Mouse (Mus musculus) liver, embryonic 14.5 days (tissue): Measurements from ENCODE around the gene Elmsan1. TPM values are rescaled to one million over a fixed set of nuclear protein-coding genes. Genes with fewer than 3 reads are reported as not detected.
A peak's percentile ranks its signal among the peaks of the same experiment; 100 is the strongest.

Source experiments
- ATAC-seq: fragments of 200-750 bp; cut with Nextera tagmentation; 2 replicates; pipeline ENCODE4 v1.8.0; 2017; ENCODE audit warnings: moderate number of reproducible peaks, mild to moderate bottlenecking, moderate library complexity; ENCODE audit not compliant: insufficient read depth
- DNase-seq, 3 experiments: peaks; one replicate each; pipeline ENCODE4 v3.0.0-alpha.2; 2012 to 2013; ENCODE audit warnings: low read depth in 3 of 3, low spot score in 3 of 3
- H3K27ac ChIP-seq: fragments of 300-500 bp; sonication (generic); 2 replicates; pipeline ENCODE4 v1.5.1; 2014; ENCODE audit warnings: moderate library complexity, mild to moderate bottlenecking, control low read depth, inconsistent platforms
- H3K27me3 ChIP-seq: fragments of 300-500 bp; sonication (generic); 2 replicates; pipeline ENCODE4 v1.6.1; 2014; ENCODE audit warnings: mild to moderate bottlenecking, low read length, moderate library complexity; ENCODE audit not compliant: control insufficient read depth, insufficient read depth
- H3K36me3 ChIP-seq: fragments of 300-500 bp; sonication (generic); replicated peaks from 2 replicates; pipeline ENCODE4 v1.6.1; 2014; ENCODE audit warnings: low read depth; ENCODE audit not compliant: control insufficient read depth, insufficient read depth
- H3K4me1 ChIP-seq, 2 experiments: fragments of 200-500 bp in 1 of 2; fragments of 300-500 bp in 1 of 2; sonication (generic) in 1 of 2; replicated peaks; 2 replicates each; pipeline ENCODE4 v1.6.1; 2012 to 2014; ENCODE audit warnings: antibody characterized with exemption in 1 of 2, inconsistent platforms in 1 of 2, low read length in 1 of 2; ENCODE audit not compliant: control insufficient read depth in 2 of 2, insufficient read depth in 2 of 2
- H3K4me2 ChIP-seq: fragments of 300-500 bp; sonication (generic); 2 replicates; pipeline ENCODE4 v1.6.1; 2014; ENCODE audit warnings: low read depth, mild to moderate bottlenecking, control low read depth, moderate library complexity
- H3K4me3 ChIP-seq, 2 experiments: fragments of 200-500 bp in 1 of 2; fragments of 300-500 bp in 1 of 2; sonication (generic) in 1 of 2; 2 replicates each; pipeline ENCODE4 v1.5.1; 2012 to 2014; ENCODE audit warnings: low read depth in 2 of 2, low read length in 2 of 2, mild to moderate bottlenecking in 2 of 2, control low read depth in 1 of 2, inconsistent platforms in 1 of 2, moderate library complexity in 1 of 2; ENCODE audit not compliant: insufficient read depth in 1 of 2
- H3K9ac ChIP-seq: fragments of 300-500 bp; sonication (generic); replicated peaks from 2 replicates; pipeline ENCODE4 v1.6.1; 2014; ENCODE audit warnings: mild to moderate bottlenecking, control low read depth, moderate library complexity
- H3K9me3 ChIP-seq: fragments of 300-500 bp; sonication (generic); 2 replicates; pipeline ENCODE4 v1.6.1; 2016; ENCODE audit warnings: low read length, mixed read lengths; ENCODE audit not compliant: control insufficient read depth
- CTCF ChIP-seq: IDR thresholded peaks from 2 replicates; pipeline ENCODE4 v1.5.1; 2016; ENCODE audit warnings: antibody characterized with exemption, low read depth, control low read depth
- EP300 ChIP-seq: IDR thresholded peaks from 2 replicates; pipeline ENCODE4 v1.6.1; 2016; ENCODE audit warnings: antibody characterized with exemption, low read depth
- WGBS: fragments of 180-500 bp; shearing (Covaris S2); extraction: QIAGEN DNeasy Blood & Tissue Kit; methylation state at CpG from one replicate; pipeline ENCODE4 v1.1.7; 2014; ENCODE audit not compliant: insufficient replicate concordance; 5-methylcytosine and 5-hydroxymethylcytosine counted together
- polyA plus RNA-seq, 2 experiments: library from polyadenylated mRNA; depleted of rRNA in 1 of 2; stranded (reverse) in 1 of 2; unstranded in 1 of 2; fragments of >200 nt; fragmentation: Nextera tagmentation in 1 of 2; extraction: Ambion mirVana in 1 of 2; gene quantifications; 2 replicates each; pipeline versions ENCODE4 v1.2.1 to v1.2.3; 2012 to 2014

Gene Elmsan1
- polyA plus RNA-seq, 2 experiments, result 4.3 to 4.5 TPM

DNA sequence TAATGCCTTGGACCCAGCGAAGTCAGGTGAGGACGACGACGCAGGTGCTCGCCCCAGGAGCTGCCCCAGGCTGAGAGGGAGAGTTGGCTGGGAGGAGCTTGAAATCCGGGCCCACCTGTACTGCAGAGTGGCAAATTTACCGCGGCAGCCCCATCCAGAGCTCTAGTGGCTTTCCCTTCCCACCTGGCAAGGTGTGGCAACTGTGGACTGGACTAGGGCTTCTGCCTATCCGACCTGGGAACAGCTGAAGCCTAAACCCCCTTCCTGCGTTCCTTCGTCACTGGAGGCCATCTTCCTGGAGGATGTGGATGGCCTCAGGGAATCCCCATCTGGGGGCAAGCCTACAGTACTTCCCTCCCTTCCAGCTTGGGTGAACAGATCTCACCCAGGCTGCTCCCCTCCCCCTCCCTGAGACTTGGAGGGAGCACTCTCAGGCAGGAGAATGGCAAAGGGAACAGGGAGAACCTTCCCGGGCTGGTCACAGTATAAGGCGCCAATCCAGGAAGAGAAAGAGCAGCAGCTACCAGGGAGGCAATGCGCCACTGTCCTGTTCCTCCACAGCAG lies 29.7 kb downstream of the Elmsan1 start:
- TF ChIP-seq CTCF (no peak), EP300 (no peak)
- Histone ChIP-seq H3K27ac (no peak overlapping the region), H3K9me3 (no peaks in the 10 kb centered on the region), H3K36me3 (peaks cover 7% of the 10 kb centered on the region), H3K9ac (no peak overlapping the region), H3K4me1 (peaks cover 30 to 38% of the 10 kb centered on the region in 2 experiments), H3K4me3 (no peak overlapping the region), H3K4me2 (peak overlapping the region; percentile 18; the same call in 1 of the 2 replicates), H3K27me3 (no peaks in the 10 kb centered on the region)
- ATAC-seq, result no peak
- WGBS, result 69% methylated on average over 14 of the region's 14 CpGs
- DNase-seq, result no peak

GRCm38 (mm10) chr12:84187752-84188601 lies 30.7 kb downstream of the Elmsan1 start:
- Histone ChIP-seq H3K4me2 (no peak overlapping the region), H3K27ac (no peak overlapping the region), H3K9ac (no peak overlapping the region), H3K36me3 (peaks cover 7% of the 10 kb centered on the region), H3K4me3 (no peak overlapping the region), H3K27me3 (no peaks in the 10 kb centered on the region), H3K9me3 (no peaks in the 10 kb centered on the region), H3K4me1 (peaks cover 33 to 39% of the 10 kb centered on the region in 2 experiments)
- 63% methylated on average over 15 of the region's 15 CpGs for WGBS
- DNase-seq (no peak), ATAC-seq (no peak)
- TF ChIP-seq EP300, result no peak

DNA sequence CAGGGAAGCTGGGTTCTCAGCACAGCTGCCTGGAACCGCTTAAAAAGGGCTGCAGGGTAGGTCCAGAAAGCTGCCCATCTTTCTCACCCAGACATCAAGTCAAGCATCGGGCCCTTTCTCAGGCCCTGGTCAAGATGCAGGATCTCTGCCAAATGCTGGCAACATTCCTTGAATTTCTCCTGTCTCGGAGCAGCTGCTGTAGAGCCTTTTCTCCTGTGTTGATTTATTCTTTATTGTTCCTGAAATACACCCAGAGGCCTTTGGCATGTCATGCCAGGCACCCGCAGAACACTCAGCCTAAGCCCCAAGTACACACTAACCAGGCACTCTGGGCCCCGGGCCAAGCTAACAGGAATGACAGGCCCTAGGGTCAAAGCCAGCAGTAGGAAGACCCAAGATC lies 31.7 kb downstream of the Elmsan1 start:
- H3K4me3 ChIP-seq, result no peak overlapping the region
- ATAC-seq, result no peak
- TF ChIP-seq CTCF, result no peak
- TF ChIP-seq EP300, result no peak
- H3K9me3 ChIP-seq, result no peaks in the 10 kb centered on the region
- H3K9ac ChIP-seq, result no peak overlapping the region
- no peak for DNase-seq
- WGBS, result 89% methylated on average over 5 of the region's 5 CpGs
- H3K4me1 ChIP-seq, result peaks cover 35 to 40% of the 10 kb centered on the region in 2 experiments
- H3K4me2 ChIP-seq, result no peak overlapping the region
- no peak overlapping the region for H3K27ac ChIP-seq
- peaks cover 7% of the 10 kb centered on the region for H3K36me3 ChIP-seq
- H3K27me3 ChIP-seq, result no peaks in the 10 kb centered on the region

DNA sequence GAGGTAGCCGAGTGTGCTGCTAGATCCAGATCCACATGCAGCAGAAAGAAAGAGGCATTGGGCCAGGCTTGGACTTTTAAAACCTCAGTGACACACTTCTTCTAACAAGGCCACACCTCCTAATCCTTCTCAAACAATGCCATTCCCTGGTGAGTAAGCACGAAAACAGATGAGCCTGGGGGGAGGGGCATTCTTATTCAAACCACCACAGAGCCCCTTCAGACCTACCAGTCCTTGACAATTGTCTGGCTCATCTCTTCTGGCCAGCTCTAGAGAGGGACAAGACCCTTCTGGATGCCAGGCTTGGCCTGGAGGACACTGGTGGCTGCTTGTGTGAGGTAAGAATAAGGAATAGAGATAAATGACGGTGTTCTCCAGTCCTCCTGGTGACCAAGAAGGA lies 32.1 kb downstream of the Elmsan1 start:
- H3K9ac ChIP-seq, result no peak overlapping the region
- H3K4me2 ChIP-seq, result no peak overlapping the region
- ATAC-seq (no peak), DNase-seq (no peak)
- WGBS, result 86% methylated on average over 3 of the region's 3 CpGs
- H3K9me3 ChIP-seq, result no peaks in the 10 kb centered on the region
- H3K4me3 ChIP-seq, result no peak overlapping the region
- H3K4me1 ChIP-seq, result peaks cover 35 to 40% of the 10 kb centered on the region in 2 experiments
- H3K27ac ChIP-seq, result no peak overlapping the region
- H3K27me3 ChIP-seq, result no peaks in the 10 kb centered on the region
- no peak for TF ChIP-seq CTCF
- no peak for TF ChIP-seq EP300
- peaks cover 7% of the 10 kb centered on the region for H3K36me3 ChIP-seq

- DNase-seq, result no peak
- H3K4me3 ChIP-seq, result no peak overlapping the region
- H3K36me3 ChIP-seq, result peaks cover 7% of the 10 kb centered on the region
Measured at GRCm38 (mm10) chr12:84185547-84185946, 33.1 kb downstream of the Elmsan1 start.

More at GRCm38 (mm10) chr12:84185547-84185946, 33.1 kb downstream of the Elmsan1 start:
- Histone ChIP-seq H3K4me2 (no peak overlapping the region), H3K9me3 (no peaks in the 10 kb centered on the region), H3K27me3 (no peaks in the 10 kb centered on the region), H3K27ac (no peak overlapping the region), H3K4me1 (peaks cover 35 to 41% of the 10 kb centered on the region in 2 experiments), H3K9ac (no peak overlapping the region)
- ATAC-seq, result no peak
- TF ChIP-seq EP300, result no peak
- TF ChIP-seq CTCF, result no peak
- WGBS, result 81% methylated on average over 6 of the region's 6 CpGs
